Mouse (Mus musculus) forebrain, embryonic 11.5 days (tissue): ENCODE data around the gene Edn2. TPM values are rescaled to one million over a fixed set of nuclear protein-coding genes. Genes with fewer than 3 reads are reported as not detected.

Source experiments
- ATAC-seq: fragments of 200-750 bp; cut with Nextera tagmentation; replicated peaks from 2 replicates; pipeline ENCODE4 v1.8.0; 2017; ENCODE audit warnings: moderate TSS enrichment; ENCODE audit not compliant: low FRiP score
- DNase-seq: peaks from one replicate; pipeline ENCODE4 v3.0.0-alpha.2; 2017; ENCODE audit warnings: low spot score
- H3K27ac ChIP-seq: fragments of 300-500 bp; sonication (generic); 2 replicates; pipeline ENCODE4 v1.5.1; 2014; ENCODE audit warnings: low read depth, low read length
- H3K27me3 ChIP-seq: fragments of 300-500 bp; sonication (generic); 2 replicates; pipeline ENCODE4 v1.6.1; 2014; ENCODE audit warnings: mild to moderate bottlenecking, low read length, mixed read lengths; ENCODE audit not compliant: control insufficient read depth, insufficient read depth
- H3K36me3 ChIP-seq: fragments of 300-500 bp; sonication (generic); 2 replicates; pipeline ENCODE4 v1.6.1; 2014; ENCODE audit warnings: mild to moderate bottlenecking, low read length, moderate library complexity, mixed read lengths; ENCODE audit not compliant: control insufficient read depth, insufficient read depth
- H3K4me1 ChIP-seq: fragments of 300-500 bp; sonication (generic); replicated peaks from 2 replicates; pipeline ENCODE4 v1.6.1; 2014; ENCODE audit warnings: low read length, mixed read lengths; ENCODE audit not compliant: control insufficient read depth, insufficient read depth
- H3K4me2 ChIP-seq: fragments of 300-500 bp; sonication (generic); 2 replicates; pipeline ENCODE4 v1.6.1; 2014; ENCODE audit warnings: low read depth, mild to moderate bottlenecking, low read length, moderate library complexity, mixed read lengths; ENCODE audit not compliant: severe bottlenecking
- H3K4me3 ChIP-seq: fragments of 300-500 bp; sonication (generic); 2 replicates; pipeline ENCODE4 v1.5.1; 2014; ENCODE audit warnings: low read depth, low read length
- H3K9ac ChIP-seq: fragments of 300-500 bp; sonication (generic); 2 replicates; pipeline ENCODE4 v1.6.1; 2014; ENCODE audit warnings: low read length
- H3K9me3 ChIP-seq: fragments of 300-500 bp; sonication (generic); 2 replicates; pipeline ENCODE4 v1.6.1; 2016; ENCODE audit warnings: low read length, mixed read lengths; ENCODE audit not compliant: control insufficient read depth
- WGBS: fragments of 180-500 bp; shearing (Covaris S2); extraction: QIAGEN DNeasy Blood & Tissue Kit; methylation state at CpG from one replicate; pipeline ENCODE4 v1.1.7; 2014; 5-methylcytosine and 5-hydroxymethylcytosine counted together
- polyA plus RNA-seq: library from polyadenylated mRNA; unstranded; fragments of >200 nt; fragmentation: Nextera tagmentation; extraction: Ambion mirVana; gene quantifications from 2 replicates; pipeline ENCODE4 v1.2.1, GENCODE M21; 2014

Edn2 gene
- polyA plus RNA-seq, 1 experiment from 2014 or later: not detected

DNA sequence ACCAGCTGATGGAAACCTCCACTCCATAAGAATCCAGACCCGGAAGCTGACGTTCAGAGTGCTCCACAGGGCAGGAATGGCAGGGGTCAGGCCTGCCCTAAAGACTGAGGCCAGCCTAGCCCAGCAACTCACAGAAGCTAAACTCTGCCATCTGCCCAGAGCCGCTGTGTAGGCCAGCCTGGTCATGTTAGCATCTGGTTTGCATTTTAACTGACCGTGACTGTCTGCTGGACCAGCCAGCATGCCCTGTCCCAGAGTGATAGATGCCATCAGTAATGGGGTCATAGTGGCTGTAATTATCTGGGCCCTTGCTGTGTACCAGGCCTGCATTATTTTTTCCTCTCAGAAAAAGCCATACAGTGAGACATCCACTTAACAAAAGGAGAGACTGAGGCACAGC lies 30.1 kb upstream of the Edn2 start:
- Histone ChIP-seq H3K4me3 (no peak overlapping the region), H3K4me2 (no peak overlapping the region), H3K4me1 (no peaks in the 10 kb centered on the region), H3K9me3 (no peaks in the 10 kb centered on the region), H3K27ac (no peak overlapping the region), H3K27me3 (no peaks in the 10 kb centered on the region), H3K9ac (no peak overlapping the region), H3K36me3 (no peaks in the 10 kb centered on the region)
- no peak for DNase-seq
- no peak for ATAC-seq
- 80% methylated on average over 4 of the region's 4 CpGs for WGBS

DNA sequence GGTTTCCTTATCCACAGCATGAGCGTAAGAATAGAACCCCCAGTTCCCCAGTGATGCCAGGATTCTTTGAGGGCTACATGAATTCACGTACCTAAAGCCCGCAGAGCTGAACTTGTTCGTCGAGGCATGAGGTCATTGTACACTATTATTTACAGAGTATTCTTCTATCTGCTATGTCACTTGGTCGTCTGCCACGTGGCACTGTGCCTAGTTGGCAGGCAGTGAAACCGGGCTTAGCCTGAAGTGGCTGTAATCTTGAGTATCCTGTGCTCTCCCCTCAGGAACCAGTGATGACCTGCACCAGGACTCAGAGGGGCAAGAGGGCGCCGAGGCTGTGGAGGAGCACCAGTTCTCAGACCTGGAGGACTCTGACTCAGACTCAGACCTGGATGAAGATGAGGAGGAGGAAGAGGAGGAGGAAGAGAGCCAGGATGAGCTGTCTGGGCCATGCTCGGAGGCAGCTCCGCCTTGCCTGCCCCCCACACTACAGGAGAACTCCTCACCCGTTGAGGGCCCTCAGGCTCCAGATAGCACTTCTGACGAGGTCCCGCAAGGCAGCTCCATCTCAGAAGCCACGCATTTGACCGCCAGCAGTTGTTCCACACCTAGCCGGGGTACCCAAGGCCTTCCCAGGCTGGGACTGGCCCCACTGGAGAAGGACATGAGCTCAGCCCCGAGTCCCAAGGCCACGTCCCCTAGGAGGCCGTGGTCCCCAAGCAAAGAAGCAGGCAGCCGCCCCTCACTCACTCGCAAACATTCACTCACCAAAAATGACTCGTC lies 29.4 kb upstream of the Edn2 start:
- Histone ChIP-seq H3K4me2 (no peak overlapping the region), H3K36me3 (no peaks in the 10 kb centered on the region), H3K27ac (no peak overlapping the region), H3K9ac (no peak overlapping the region), H3K4me1 (no peaks in the 10 kb centered on the region), H3K27me3 (no peaks in the 10 kb centered on the region), H3K4me3 (no peak overlapping the region), H3K9me3 (no peaks in the 10 kb centered on the region)
- no peak for ATAC-seq
- DNase-seq: no peak
- WGBS: 86% methylated on average over 24 of the region's 24 CpGs

DNA sequence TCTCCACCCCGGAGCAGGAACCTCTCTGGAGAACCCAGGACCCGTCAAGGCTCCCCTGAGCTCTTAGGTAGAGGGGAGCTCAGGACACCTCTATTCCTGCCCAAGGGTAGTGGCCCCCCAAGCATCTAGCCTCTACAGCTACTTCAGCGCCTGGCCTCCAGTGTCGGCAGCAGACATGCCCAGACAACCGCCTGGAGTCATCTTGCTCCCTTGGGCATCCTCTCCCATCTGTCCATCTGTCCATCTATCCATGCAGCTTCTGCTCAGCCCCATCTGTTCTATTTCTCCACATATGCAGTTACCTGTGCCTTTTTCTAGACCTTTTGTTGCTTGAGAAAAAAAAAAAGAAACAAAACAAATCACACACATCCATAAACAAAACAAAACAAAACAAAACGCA lies 26.8 kb upstream of the Edn2 start:
- no peak for ATAC-seq

DNA sequence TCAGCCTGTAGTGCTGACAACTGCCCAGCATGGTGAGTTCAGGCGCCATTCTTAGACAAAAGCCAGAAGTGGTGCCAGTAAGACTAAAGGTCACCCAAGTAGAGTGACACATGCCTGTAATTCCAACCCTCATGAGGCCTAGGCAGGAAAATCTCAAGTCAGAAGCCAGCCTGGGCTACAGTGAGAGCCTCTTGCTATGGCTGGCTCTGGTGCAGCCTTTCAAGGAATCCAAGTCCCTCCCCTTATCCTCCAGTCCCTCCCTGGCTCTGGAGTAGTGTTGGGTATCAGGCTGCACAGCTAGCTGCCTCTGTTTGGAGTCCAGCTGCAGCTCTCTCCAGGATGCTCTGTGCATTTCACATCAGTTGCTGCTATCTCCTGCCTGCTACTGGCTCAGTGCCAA lies 19.2 kb upstream of the Edn2 start:
- H3K27ac ChIP-seq: no peak overlapping the region
- ATAC-seq (no peak), DNase-seq (no peak)
- H3K36me3 ChIP-seq: no peaks in the 10 kb centered on the region
- H3K9ac ChIP-seq: no peak overlapping the region
- H3K4me2 ChIP-seq: no peak overlapping the region
- no peaks in the 10 kb centered on the region for H3K9me3 ChIP-seq
- no peak overlapping the region for H3K4me3 ChIP-seq
- no peaks in the 10 kb centered on the region for H3K4me1 ChIP-seq
- 95% methylated on average over 1 of the region's 1 CpGs for WGBS
- H3K27me3 ChIP-seq: no peaks in the 10 kb centered on the region

More for the DNA sequence above, 26.8 kb upstream of the Edn2 start:
- H3K27me3 ChIP-seq: no peaks in the 10 kb centered on the region
- no peaks in the 10 kb centered on the region for H3K4me1 ChIP-seq
- H3K4me3 ChIP-seq: no peak overlapping the region
- no peak overlapping the region for H3K9ac ChIP-seq
- no peak for DNase-seq
- H3K27ac ChIP-seq: no peak overlapping the region
- WGBS: 77% methylated on average over 6 of the region's 6 CpGs
- H3K36me3 ChIP-seq: no peaks in the 10 kb centered on the region
- H3K9me3 ChIP-seq: no peaks in the 10 kb centered on the region
- no peak overlapping the region for H3K4me2 ChIP-seq

DNA sequence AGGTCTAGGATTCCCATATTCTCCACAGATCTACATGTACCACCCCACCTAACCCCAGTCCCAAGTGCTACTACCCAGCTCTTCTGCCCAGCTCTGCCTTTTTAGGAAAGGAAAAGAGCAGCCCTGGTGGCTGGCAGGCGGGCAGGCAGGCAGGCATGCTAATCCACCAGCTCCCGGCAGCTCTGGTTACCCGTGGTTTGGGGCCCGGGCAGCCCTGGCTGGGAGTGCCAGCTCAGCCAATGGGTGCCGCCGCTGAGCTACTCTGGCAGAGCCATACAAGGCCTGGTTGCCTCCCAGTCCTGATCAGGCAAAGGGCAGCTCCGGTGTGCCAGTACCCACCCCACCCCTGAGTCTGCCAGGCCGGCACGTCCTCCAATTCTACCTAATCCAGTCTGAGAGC lies 18.1 kb upstream of the Edn2 start:
- Histone ChIP-seq H3K4me1 (no peaks in the 10 kb centered on the region), H3K4me3 (no peak overlapping the region), H3K4me2 (no peak overlapping the region), H3K27ac (no peak overlapping the region), H3K9me3 (no peaks in the 10 kb centered on the region), H3K9ac (no peak overlapping the region), H3K36me3 (no peaks in the 10 kb centered on the region), H3K27me3 (no peaks in the 10 kb centered on the region; the same call in 1 of the 2 replicates)
- 74% methylated on average over 9 of the region's 9 CpGs for WGBS
- ATAC-seq (no peak), DNase-seq (no peak)

DNA sequence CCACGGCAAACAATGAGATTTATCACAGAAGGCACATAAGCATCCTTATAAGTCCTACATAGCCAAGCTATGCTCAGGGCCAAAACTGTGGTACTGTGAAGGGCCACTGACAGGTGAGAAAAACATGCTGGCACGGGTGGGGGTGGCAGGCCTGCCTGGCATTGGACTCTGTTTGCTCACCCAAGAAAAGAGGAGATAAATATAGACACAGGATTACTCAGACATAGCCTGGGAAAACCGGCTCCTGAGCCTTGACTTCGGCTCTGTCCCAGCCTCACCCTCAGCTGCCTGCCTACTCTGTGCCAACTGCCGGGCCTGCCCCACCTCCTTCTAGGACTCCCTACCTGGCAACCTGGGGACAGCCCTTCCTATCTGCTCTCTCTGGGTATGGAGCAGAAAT lies 16.7 kb upstream of the Edn2 start:
- Histone ChIP-seq H3K9me3 (no peaks in the 10 kb centered on the region), H3K27me3 (peaks cover 5% of the 10 kb centered on the region), H3K4me2 (no peak overlapping the region), H3K9ac (no peak overlapping the region), H3K4me1 (peaks cover 8% of the 10 kb centered on the region; the same call in 1 of the 2 replicates), H3K4me3 (no peak overlapping the region), H3K27ac (no peak overlapping the region), H3K36me3 (no peaks in the 10 kb centered on the region)
- WGBS: 74% methylated on average over 5 of the region's 5 CpGs
- DNase-seq (no peak), ATAC-seq (no peak)

DNA sequence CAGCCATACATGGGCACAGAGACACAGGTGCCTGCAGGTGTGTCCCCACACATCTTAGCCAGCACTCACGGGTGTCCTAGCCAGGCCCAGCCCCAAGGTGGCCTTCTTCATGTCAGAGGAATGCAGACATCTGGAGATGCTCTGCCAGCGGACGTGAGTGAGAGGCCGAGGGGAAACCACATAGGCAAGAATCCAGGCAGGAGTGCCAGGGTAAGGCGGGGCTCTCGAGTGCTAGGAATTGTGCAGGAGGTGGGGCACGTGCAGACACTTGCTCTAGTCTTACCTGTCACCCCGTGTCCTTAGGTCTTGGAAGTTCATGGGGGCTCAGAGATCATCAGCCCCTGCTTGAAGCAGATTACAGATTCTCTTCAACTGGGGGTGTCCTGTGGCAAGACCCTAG lies 15.1 kb upstream of the Edn2 start:
- Histone ChIP-seq H3K36me3 (no peaks in the 10 kb centered on the region), H3K9me3 (no peaks in the 10 kb centered on the region), H3K4me2 (no peak overlapping the region), H3K27ac (no peak overlapping the region), H3K4me3 (no peak overlapping the region), H3K9ac (no peak overlapping the region), H3K4me1 (peaks cover 8% of the 10 kb centered on the region; the same call in 1 of the 2 replicates), H3K27me3 (peaks cover 5% of the 10 kb centered on the region)
- ATAC-seq (no peak), DNase-seq (no peak)
- WGBS: 82% methylated on average over 8 of the region's 8 CpGs

DNA sequence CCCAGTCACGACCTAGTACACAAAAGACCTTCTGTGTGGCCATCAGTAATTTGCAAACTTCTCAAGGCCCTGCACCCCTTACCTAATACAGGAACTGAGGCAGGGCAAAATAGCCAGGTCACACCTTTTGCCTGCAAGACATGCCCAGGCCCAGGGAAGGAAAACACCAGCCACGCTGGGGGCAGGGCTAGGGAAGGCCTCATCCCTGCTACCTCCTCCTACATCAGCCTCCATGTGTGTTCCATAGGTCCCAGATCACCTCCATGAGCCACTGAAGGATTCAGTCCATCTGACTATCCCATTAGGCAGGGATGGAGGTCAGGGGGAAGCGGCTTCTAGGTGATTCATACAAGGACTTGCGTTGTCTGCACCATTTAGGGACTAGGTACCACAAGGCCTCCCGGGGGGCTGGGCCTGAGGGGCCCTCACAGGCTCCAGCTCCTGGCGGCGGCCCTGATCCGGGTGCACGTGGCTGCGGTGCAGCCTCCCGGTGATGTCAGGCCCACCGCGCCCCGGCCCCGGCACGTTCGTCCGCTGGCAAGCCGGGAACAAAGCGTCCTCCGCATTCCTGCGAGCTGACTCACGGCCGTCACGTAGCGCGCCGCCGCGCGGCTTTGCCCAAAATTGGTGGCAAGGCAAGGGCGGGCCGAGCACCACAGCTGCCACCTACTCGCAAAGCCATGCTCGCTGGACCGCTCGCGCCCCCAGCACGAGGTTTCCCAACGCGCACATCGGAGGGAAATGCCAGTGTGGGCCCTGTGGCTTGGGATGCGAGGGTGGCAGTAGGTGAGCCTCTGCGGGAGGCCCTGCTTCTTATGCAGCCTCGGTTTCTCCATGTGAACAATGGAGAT lies 12.5 kb upstream of the Edn2 start:
- 6% methylated on average over 45 of the region's 45 CpGs for WGBS
- H3K9ac ChIP-seq: peak overlapping the region; percentile 60
- H3K4me1 ChIP-seq: peaks cover 8% of the 10 kb centered on the region; the same call in 1 of the 2 replicates
- H3K36me3 ChIP-seq: no peaks in the 10 kb centered on the region
- H3K9me3 ChIP-seq: no peaks in the 10 kb centered on the region
- peak overlapping the region; percentile 17; the same call in 1 of the 2 replicates for H3K4me3 ChIP-seq
- H3K27me3 ChIP-seq: peaks cover 5% of the 10 kb centered on the region
- peak; percentile 93 for DNase-seq
- H3K4me2 ChIP-seq: peak overlapping the region; percentile 49
- peak; percentile 80 for ATAC-seq
- no peak overlapping the region for H3K27ac ChIP-seq
